Mouse (Mus musculus): ENCODE data around the gene Plscr2. TPM values are rescaled to one million over a fixed set of nuclear protein-coding genes. Genes with fewer than 3 reads are reported as not detected.

Plscr2 gene
- 13.1 and 19.4 TPM in 2 replicates for polyA plus RNA-seq (2015; fragmentation: Nextera tagmentation; extraction: Ambion mirVana)

DNA sequence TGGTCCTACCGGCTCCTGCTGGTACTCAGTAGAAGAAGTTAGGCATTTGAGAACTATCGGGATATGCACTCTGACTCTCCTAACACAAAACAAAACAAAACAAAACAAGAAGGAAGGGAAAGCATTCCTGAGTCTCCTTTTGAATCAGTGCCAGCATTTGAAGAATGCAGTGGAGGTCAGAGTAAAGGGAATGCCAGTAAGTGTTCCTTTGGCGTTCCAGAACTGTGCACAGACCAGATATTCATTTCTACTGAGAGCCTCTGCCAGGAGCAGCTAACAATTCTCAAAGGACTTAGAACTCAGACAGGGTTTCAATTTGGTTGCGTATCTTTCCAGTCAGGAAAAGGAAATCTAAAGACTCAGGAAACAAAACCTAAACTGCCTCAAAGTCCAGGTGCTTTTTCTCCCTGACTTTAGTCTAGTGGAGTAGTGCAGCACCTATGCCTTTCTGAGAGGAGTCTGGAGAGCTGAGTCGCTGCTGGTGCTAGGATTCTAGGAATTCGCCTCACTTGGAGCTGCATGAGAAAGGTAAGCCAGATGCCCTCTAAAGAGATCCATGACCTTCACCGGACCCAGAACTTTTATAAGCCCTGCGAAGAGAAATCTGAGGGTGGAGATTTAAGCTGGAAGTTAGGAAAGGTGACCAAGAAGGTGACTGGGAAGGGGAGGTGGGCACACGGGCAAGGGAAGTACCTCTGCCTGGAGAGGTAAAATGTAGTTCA is at the start of gene Plscr2:
TSS of gene Plscr2 (plus strand) at position 117 of the 722 bp plus-strand sequence.

DNA sequence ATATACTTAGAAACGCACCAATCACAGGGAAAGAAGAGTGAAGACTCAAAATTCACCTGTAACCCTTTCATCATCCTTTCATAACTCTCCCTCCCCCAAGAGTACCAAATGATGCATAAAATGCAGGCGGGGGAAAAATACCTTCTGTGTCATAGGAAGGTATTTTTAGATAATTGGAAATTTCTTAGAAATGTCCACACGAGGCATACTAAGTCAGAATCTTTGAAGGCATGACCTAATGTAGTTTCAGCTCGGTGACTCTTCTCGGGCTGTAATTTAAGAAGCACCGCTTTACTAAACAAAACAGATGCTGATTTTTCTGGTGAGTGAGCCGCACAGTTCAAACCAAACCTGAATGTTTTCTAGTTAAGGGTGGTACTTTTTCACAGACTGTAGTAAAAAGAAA is 26.0 kb upstream of the Plscr2 start, which contains the start of gene Plscr1:
TSS of gene Plscr1 (plus strand) at position 304 of the 406 bp plus-strand sequence.

GRCm38 (mm10) chr9:92309077-92309476 is 33.7 kb downstream of the Plscr2 start, which contains the start of gene 1700057G04Rik:
Gene 1700057G04Rik (plus strand): TSS chr9:92309377.

Small RNAs within 50 kb of the gene (microRNA-seq; reads per million reads assigned to microRNA genes)
- gene Mir6386 (ENCODE audit: borderline replicate concordance, insufficient number of aligned reads) = not detected

Other genes starting within 250 kb of the Plscr2 start
- not detected in 2 replicates for gene Plscr5, start 82.7 kb upstream of the Plscr2 start, polyA plus RNA-seq (2015; fragmentation: Nextera tagmentation; extraction: Ambion mirVana)
- gene Plscr1, start 25.9 kb upstream of the Plscr2 start, polyA plus RNA-seq (2015; fragmentation: Nextera tagmentation; extraction: Ambion mirVana) = 36.7 and 39.4 TPM in 2 replicates
- gene 1700057G04Rik, start 33.8 kb downstream of the Plscr2 start, polyA plus RNA-seq (2015; fragmentation: Nextera tagmentation; extraction: Ambion mirVana) = 0.19 TPM in 1 of 2 replicates, not detected in the other
- gene Plscr4, start 181.8 kb downstream of the Plscr2 start, polyA plus RNA-seq (2015; fragmentation: Nextera tagmentation; extraction: Ambion mirVana) = 18.3 and 19.9 TPM in 2 replicates

Measured in adrenal gland, postnatal 0 days (tissue).